Mouse (Mus musculus): Measurements from ENCODE around the gene Ldhd. TPM values are rescaled to one million over a fixed set of nuclear protein-coding genes. Genes with fewer than 3 reads are reported as not detected.

Ldhd gene
- polyA plus RNA-seq, 1 experiment: not detected

DNA sequence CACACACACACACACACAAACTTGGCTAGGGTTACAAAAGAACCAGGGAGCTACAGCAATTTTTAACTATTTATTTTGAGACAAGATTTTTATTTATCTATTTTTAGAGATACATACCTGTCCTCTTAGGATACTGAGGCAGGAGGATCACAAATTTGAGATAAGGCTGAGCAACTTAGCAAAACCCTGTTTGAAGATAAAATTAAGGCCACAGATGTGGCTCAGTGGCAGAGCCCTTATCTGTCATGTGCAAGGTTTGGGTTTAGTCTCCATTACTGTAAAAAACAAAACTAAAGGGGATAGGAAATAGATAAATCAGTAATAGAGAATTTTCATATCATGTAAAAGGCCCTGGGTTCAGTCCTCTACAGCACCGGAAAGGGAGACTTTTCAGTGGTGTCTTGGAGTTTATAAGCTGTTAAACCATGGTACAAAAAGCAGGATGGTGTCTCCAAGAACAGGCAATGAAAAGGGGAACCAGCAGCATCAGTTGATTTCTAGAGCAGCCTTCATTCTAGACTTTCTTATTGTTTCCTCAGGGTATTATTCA lies 42.6 kb downstream of the Ldhd start:
- TF ChIP-seq FLI1 (IDR thresholded peaks at IDR 0.05; ENCODE audit: low read length) (no peak), GATA1 (IDR thresholded peaks at IDR 0.05; ENCODE audit: borderline replicate concordance, low read length) (no peak)
- Histone ChIP-seq H3K4me3 (replicated peaks) (no peak overlapping the region), H3K36me3 (replicated peaks; ENCODE audit: low read length) (no peaks in the 10 kb centered on the region), H3K27me3 (replicated peaks) (peaks cover 37% of the 10 kb centered on the region), H3K9me3 (peaks cover 6% of the 10 kb centered on the region), H3K4me1 (peaks cover 18% of the 10 kb centered on the region)

DNA sequence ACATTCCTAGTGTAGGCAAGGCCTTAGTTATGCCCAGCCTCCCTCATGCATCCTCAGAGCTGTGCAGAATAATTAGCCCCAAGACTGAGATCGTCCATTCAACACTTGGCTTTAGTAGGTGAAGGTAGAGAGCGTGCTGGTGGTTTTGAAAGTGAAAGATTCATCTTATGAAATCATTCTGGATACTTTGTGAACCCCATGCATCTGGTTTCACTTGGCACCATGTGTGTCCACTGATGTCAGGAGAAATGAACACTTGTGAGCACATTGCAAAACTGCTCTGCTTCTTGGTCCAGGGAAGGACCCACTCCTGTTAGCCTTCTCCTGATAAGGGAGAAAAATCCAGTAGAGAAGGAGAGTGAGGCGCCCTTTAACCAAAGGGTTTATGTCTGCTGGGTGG lies 45.2 kb downstream of the Ldhd start:
- TF ChIP-seq GATA1 (IDR thresholded peaks at IDR 0.05; ENCODE audit: borderline replicate concordance, low read length) (no peak), FLI1 (IDR thresholded peaks at IDR 0.05; ENCODE audit: low read length) (no peak)
- Histone ChIP-seq H3K4me3 (replicated peaks) (no peak overlapping the region), H3K27me3 (replicated peaks) (peaks cover 24% of the 10 kb centered on the region), H3K9me3 (peaks cover 6% of the 10 kb centered on the region), H3K36me3 (replicated peaks; ENCODE audit: low read length) (no peaks in the 10 kb centered on the region), H3K4me1 (peaks cover 5% of the 10 kb centered on the region; the same call in 1 of the 2 replicates)

DNA sequence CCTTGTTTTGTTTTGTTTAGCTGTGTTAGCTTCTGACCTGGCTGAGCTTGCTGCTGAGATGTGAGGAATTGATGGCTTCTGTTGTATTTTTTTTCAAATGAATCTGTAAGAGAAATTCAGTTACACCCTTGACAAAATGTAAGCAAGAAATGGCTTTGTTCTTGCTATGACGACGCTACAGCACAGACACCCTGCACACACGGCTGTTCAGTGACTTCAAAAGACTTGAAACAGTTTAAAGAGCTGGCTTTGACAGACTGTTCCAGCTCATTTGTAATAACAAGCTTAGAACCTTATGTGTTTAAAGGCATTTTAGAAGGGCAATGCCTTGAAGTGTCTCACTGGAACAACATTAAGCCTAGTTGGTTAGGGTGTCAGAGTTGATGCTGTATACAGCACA lies 47.8 kb downstream of the Ldhd start:
- no peaks in the 10 kb centered on the region for H3K36me3 ChIP-seq (replicated peaks; ENCODE audit: low read length)
- peaks cover 6% of the 10 kb centered on the region for H3K9me3 ChIP-seq
- H3K27me3 ChIP-seq (replicated peaks): peaks cover 24% of the 10 kb centered on the region
- 0 out of 2 replicates have a peak, but pooled peaks cover 5% of the 10 kb centered on the region for H3K4me1 ChIP-seq
- TF ChIP-seq GATA1 (IDR thresholded peaks at IDR 0.05; ENCODE audit: borderline replicate concordance, low read length): no peak
- TF ChIP-seq FLI1 (IDR thresholded peaks at IDR 0.05; ENCODE audit: low read length): no peak
- H3K4me3 ChIP-seq (replicated peaks): no peak overlapping the region

- Histone ChIP-seq H3K9me3 (peaks cover 11% of the 10 kb centered on the region), H3K4me1 (0 out of 2 replicates have a peak, but pooled peaks cover 5% of the 10 kb centered on the region), H3K27me3 (replicated peaks) (peaks cover 34% of the 10 kb centered on the region), H3K36me3 (replicated peaks; ENCODE audit: low read length) (no peaks in the 10 kb centered on the region), H3K4me3 (replicated peaks) (no peak overlapping the region)
- TF ChIP-seq FLI1 (IDR thresholded peaks at IDR 0.05; ENCODE audit: low read length): no peak
- no peak for TF ChIP-seq GATA1 (IDR thresholded peaks at IDR 0.05; ENCODE audit: borderline replicate concordance, low read length)
Measured at GRCm38 (mm10) chr8:111580306-111580705, 49.9 kb downstream of the Ldhd start.

GRCm38 (mm10) chr8:111579318-111579717 lies 50.9 kb downstream of the Ldhd start:
- H3K9me3 ChIP-seq: peaks cover 11% of the 10 kb centered on the region
- TF ChIP-seq GATA1 (IDR thresholded peaks at IDR 0.05; ENCODE audit: borderline replicate concordance, low read length): no peak
- no peak for TF ChIP-seq FLI1 (IDR thresholded peaks at IDR 0.05; ENCODE audit: low read length)
- H3K36me3 ChIP-seq (replicated peaks; ENCODE audit: low read length): no peaks in the 10 kb centered on the region
- H3K4me3 ChIP-seq (replicated peaks): no peak overlapping the region
- H3K4me1 ChIP-seq: no peaks in the 10 kb centered on the region
- H3K27me3 ChIP-seq (replicated peaks): peaks cover 30% of the 10 kb centered on the region

DNA sequence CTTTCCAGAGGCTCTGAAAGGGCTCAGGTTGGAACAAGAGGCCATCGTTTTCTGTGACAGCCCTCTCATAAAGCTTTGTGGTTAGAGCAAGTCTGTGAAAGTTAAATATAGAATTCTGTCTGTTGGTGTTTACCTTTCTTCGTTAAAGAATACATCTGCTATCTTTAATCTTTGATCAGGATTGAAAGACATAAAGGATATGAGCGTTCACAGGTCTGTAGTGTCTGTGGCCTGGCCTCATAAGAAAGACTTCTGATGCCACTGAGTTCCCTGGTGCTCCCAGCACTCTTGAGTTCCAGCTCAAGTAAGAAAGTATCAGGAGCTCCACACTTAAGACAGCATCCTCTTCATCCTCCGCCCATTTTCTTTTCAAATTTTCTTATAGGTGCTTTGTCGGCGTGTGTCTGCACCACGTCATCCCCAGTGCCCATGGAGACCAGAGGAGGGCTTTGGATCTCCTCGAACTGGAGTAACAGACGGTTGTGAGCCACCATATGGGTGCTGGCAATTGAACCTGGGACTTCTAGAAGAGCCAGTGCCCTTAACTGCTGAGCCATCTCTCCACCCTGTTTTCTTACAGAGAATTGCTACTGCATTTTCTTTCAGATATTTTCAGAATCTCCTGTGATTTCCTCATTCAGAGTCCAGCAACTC lies 52.2 kb downstream of the Ldhd start:
- Histone ChIP-seq H3K36me3 (replicated peaks; ENCODE audit: low read length) (no peaks in the 10 kb centered on the region), H3K27me3 (replicated peaks) (peaks cover 28% of the 10 kb centered on the region), H3K4me3 (replicated peaks) (no peak overlapping the region), H3K4me1 (no peaks in the 10 kb centered on the region), H3K9me3 (peaks cover 5% of the 10 kb centered on the region)
- TF ChIP-seq FLI1 (IDR thresholded peaks at IDR 0.05; ENCODE audit: low read length) (no peak), GATA1 (IDR thresholded peaks at IDR 0.05; ENCODE audit: borderline replicate concordance, low read length) (no peak)

GRCm38 (mm10) chr8:111576501-111576900 lies 53.7 kb downstream of the Ldhd start:
- no peak overlapping the region for H3K4me3 ChIP-seq (replicated peaks)
- H3K4me1 ChIP-seq: no peaks in the 10 kb centered on the region
- H3K27me3 ChIP-seq (replicated peaks): peaks cover 28% of the 10 kb centered on the region
- peaks cover 5% of the 10 kb centered on the region for H3K9me3 ChIP-seq
- H3K36me3 ChIP-seq (replicated peaks; ENCODE audit: low read length): no peaks in the 10 kb centered on the region
- TF ChIP-seq FLI1 (IDR thresholded peaks at IDR 0.05; ENCODE audit: low read length) (no peak), GATA1 (IDR thresholded peaks at IDR 0.05; ENCODE audit: borderline replicate concordance, low read length) (no peak)

DNA sequence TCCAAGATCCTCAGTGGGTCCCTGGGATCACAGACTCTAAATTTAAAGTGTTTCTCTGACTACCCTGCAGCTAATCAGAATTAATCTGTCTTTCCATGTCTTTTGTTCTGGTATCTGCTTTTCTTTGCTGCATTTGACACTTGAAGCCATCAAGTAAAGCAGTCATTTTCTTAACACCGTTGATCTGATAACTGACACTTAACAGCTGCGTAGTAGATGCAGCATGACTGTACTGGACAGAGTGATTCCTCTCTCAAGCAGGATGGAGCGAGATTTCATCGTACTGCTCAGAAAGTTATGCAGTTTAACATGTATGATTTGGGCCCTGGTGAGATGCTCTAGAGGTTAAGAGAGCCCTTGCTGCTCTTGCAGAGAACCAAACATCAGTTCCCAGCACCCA lies 54.7 kb downstream of the Ldhd start:
- TF ChIP-seq FLI1 (IDR thresholded peaks at IDR 0.05; ENCODE audit: low read length): no peak
- TF ChIP-seq GATA1 (IDR thresholded peaks at IDR 0.05; ENCODE audit: borderline replicate concordance, low read length): no peak
- no peak overlapping the region for H3K4me3 ChIP-seq (replicated peaks)
- peaks cover 28% of the 10 kb centered on the region for H3K27me3 ChIP-seq (replicated peaks)
- H3K9me3 ChIP-seq: peaks cover 5% of the 10 kb centered on the region
- no peaks in the 10 kb centered on the region for H3K36me3 ChIP-seq (replicated peaks; ENCODE audit: low read length)
- H3K4me1 ChIP-seq: no peaks in the 10 kb centered on the region

DNA sequence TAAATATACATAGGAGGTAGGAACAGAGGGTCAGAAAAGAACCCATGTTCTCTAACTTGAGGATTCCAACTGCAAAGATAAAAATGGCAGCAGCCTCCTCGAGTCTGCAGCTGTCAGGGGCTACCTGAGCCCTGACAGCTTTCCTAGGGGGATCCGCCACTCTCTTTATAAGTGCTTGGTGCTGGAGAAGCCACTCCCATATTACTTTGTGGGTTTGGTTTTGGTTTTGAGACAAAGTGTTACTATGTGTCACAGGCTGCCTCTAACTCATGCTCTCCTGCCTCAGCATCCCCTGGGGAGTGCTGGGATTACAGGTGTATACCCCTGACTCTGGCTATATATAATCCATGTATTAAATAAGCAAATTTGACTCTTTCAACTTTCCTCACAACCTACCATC lies 56.2 kb downstream of the Ldhd start:
- no peaks in the 10 kb centered on the region for H3K4me1 ChIP-seq
- H3K9me3 ChIP-seq: peaks cover 5% of the 10 kb centered on the region
- TF ChIP-seq GATA1 (IDR thresholded peaks at IDR 0.05; ENCODE audit: borderline replicate concordance, low read length): no peak
- H3K27me3 ChIP-seq (replicated peaks): peaks cover 21% of the 10 kb centered on the region
- H3K4me3 ChIP-seq (replicated peaks): no peak overlapping the region
- no peaks in the 10 kb centered on the region for H3K36me3 ChIP-seq (replicated peaks; ENCODE audit: low read length)

Other genes starting within 250 kb of the Ldhd start
- not detected in 2 replicates for gene Fa2h, start 236.6 kb downstream of the Ldhd start, polyA plus RNA-seq (2012; ENCODE audit: insufficient read depth, low replicate concordance)
- gene Wdr59, start 108.3 kb downstream of the Ldhd start, polyA plus RNA-seq (2012; ENCODE audit: insufficient read depth, low replicate concordance): 0.96 TPM in 1 of 2 replicates, not detected in the other
- 22.3 and 36.6 TPM in 2 replicates for gene Znrf1, start 94.3 kb downstream of the Ldhd start, polyA plus RNA-seq (2012; ENCODE audit: insufficient read depth, low replicate concordance)
- 0.64 and 3.5 TPM in 2 replicates for gene Zfp1, start 13.0 kb upstream of the Ldhd start, polyA plus RNA-seq (2012; ENCODE audit: insufficient read depth, low replicate concordance)
- gene Ctrb1, start 60.6 kb upstream of the Ldhd start, polyA plus RNA-seq (2012; ENCODE audit: insufficient read depth, low replicate concordance): 3.6 TPM in 1 of 2 replicates, not detected in the other
- gene Bcar1, start 113.4 kb upstream of the Ldhd start, polyA plus RNA-seq (2012; ENCODE audit: insufficient read depth, low replicate concordance): 1.1 and 1.5 TPM in 2 replicates
- gene Cfdp1, start 223.9 kb upstream of the Ldhd start, polyA plus RNA-seq (2012; ENCODE audit: insufficient read depth, low replicate concordance): 16.9 TPM in 1 of 2 replicates, not detected in the other
- gene Tmem170, start 246.4 kb upstream of the Ldhd start, polyA plus RNA-seq (2012; ENCODE audit: insufficient read depth, low replicate concordance): not detected in 2 replicates